Mouse (Mus musculus): Measurements from ENCODE around the gene Tcf12. TPM values are rescaled to one million over a fixed set of nuclear protein-coding genes. Genes with fewer than 3 reads are reported as not detected.

The Tcf12 gene
- 18.3 TPM for polyA plus RNA-seq (2014; fragmentation: Illumina TruSeq; extraction: RNeasy Lipid Tissue Mini Kit (QIAGEN cat#74804); ENCODE audit: insufficient read depth, low read depth, low replicate concordance)

DNA sequence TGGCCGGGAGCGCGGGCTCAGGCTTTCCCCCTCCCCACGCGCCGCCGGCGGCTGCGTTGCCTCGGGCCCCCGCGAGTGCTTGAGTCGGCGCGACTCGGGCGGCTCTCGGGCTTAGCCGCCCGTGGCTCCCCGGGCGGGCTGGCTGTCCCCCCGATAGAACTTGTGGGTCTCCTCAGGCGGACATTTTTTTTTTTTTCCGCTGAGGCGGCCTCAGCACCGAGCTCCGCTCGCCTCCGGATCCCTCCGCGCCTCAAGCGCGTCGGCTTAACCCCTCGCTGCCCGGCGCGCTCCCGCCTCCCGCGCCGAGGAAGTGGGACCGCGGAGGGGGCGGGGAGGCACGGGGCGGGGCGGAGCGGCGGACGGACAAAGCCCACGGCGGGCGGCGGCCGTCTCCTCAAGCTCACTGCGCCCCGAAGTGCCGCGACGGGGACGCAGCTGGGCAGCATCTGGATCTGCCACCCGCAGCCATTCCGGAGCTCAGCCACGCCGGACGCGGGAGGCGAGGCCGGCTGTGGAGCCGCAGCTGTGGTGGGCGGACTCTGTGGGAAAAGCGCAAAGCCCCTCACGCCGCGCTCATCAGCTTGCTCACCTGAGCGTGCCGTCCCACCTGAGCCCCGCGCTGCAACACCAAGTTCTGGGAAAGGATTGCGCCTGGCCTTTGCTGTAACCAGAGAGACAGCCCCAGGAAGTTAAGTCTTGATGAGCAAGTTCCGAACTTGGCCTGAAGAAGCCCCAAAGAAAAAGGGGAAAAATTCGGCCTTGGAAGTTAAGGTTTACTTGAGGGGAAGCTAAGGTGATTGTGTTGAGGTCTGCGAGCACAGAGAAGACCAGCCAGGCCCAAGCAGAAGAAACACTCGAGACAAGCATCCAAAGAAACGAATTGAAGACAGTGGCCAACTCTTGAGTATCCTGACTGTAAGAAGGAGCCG lies at the start of gene Tcf12:
Gene Tcf12 (minus strand): TSS at position 250 of the 929 bp plus-strand sequence.

Other genes starting within 250 kb of the Tcf12 start
- 15.0 TPM for gene Zfp280d, start 163.0 kb upstream of the Tcf12 start, polyA plus RNA-seq (2014; fragmentation: Illumina TruSeq; extraction: RNeasy Lipid Tissue Mini Kit (QIAGEN cat#74804); ENCODE audit: insufficient read depth, low read depth, low replicate concordance)

Data from lung, adult 10 weeks (tissue).